Mouse (Mus musculus) cortical plate, adult 2 months (tissue): ENCODE results near the gene Cntrob.

Source experiments
- CTCF ChIP-seq: fragments of 200-500 bp; IDR thresholded peaks from 2 replicates; pipeline ENCODE4 v1.5.1; 2011; ENCODE audit warnings: mild to moderate bottlenecking, control low read depth, low read length; ENCODE audit not compliant: insufficient read depth; ENCODE audit errors: extremely low read depth
- POLR2A ChIP-seq: fragments of 200-500 bp; IDR thresholded peaks from 2 replicates; pipeline ENCODE4 v1.6.1; 2011; ENCODE audit warnings: mild to moderate bottlenecking, low read length, control low read depth; ENCODE audit not compliant: insufficient read depth; ENCODE audit errors: extremely low read depth

DNA sequence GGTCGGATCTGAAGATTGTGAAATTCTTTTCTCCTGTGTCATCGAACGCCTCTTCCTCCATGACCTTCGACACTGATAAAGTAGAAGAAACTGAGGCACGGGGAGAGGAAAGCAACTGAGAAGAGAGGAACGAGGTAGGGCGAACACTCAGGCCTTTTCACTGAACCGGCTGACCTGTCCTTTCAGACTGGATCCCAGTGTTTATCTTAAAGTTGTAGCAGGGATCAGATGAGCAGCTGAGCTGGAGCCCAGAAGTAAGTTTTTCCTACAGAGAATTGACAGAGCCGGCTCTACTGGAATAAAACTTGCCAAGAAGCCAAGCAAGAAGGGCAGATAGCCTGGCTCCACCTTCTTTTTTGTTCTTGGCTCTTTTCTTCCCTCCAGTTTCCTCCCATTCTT, 47.2 kb upstream of the Cntrob start:
- TF ChIP-seq CTCF (no peak), POLR2A (no peak)
